Mouse (Mus musculus): Measurements from ENCODE around the gene Ldha. TPM values are rescaled to one million over a fixed set of nuclear protein-coding genes. Genes with fewer than 3 reads are reported as not detected.
"Not testable (repeated sequence)": the region's sequence is repeated elsewhere in the genome, so short reads cannot be mapped to it uniquely, and the experiment has no call there.

Ldha gene
- total and polyA plus RNA-seq, 2 experiments from 2014 or later = 467 to 747 TPM

GRCm38 (mm10) chr7:46831693-46832092 lies 9.6 kb upstream of the Ldha start:
- 79% methylated on average over 8 of the region's 8 CpGs for WGBS
- TF ChIP-seq CTCF (IDR thresholded peaks at IDR 0.05; ENCODE audit: low read depth) = no peak
- Histone ChIP-seq H3K4me3 (ENCODE audit: low read length) (no peak overlapping the region), H3K9me3 (ENCODE audit: low read length) (no peaks in the 10 kb centered on the region), H3K4me2 (ENCODE audit: low read depth, low read length) (no peak overlapping the region), H3K27ac (no peak overlapping the region), H3K36me3 (ENCODE audit: insufficient read depth, low read length) (no peaks in the 10 kb centered on the region), H3K4me1 (ENCODE audit: insufficient read depth, low read length) (no peaks in the 10 kb centered on the region), H3K9ac (replicated peaks; ENCODE audit: low read length) (no peak overlapping the region), H3K27me3 (ENCODE audit: insufficient read depth, low read length) (no peaks in the 10 kb centered on the region)
- ATAC-seq (no peak), DNase-seq (ENCODE audit: low spot score) (no peak)

- not testable (repeated sequence) for H3K27me3 ChIP-seq (ENCODE audit: insufficient read depth, low read length); H3K9me3 ChIP-seq (ENCODE audit: low read length); H3K9ac ChIP-seq (replicated peaks; ENCODE audit: low read length); H3K4me3 ChIP-seq (ENCODE audit: low read length); H3K36me3 ChIP-seq (ENCODE audit: insufficient read depth, low read length); DNase-seq (ENCODE audit: low spot score); H3K4me1 ChIP-seq (ENCODE audit: insufficient read depth, low read length); H3K4me2 ChIP-seq (ENCODE audit: low read depth, low read length); ATAC-seq; H3K27ac ChIP-seq
- WGBS = 96% methylated on average over 11 of the region's 11 CpGs
These were observed 9.0 kb upstream of the Ldha start for GRCm38 (mm10) chr7:46832112-46832810.

- ATAC-seq (no peak), DNase-seq (ENCODE audit: low spot score) (no peak)
- Histone ChIP-seq H3K36me3 (ENCODE audit: insufficient read depth, low read length) (no peaks in the 10 kb centered on the region), H3K9ac (replicated peaks; ENCODE audit: low read length) (no peak overlapping the region), H3K27me3 (ENCODE audit: insufficient read depth, low read length) (no peaks in the 10 kb centered on the region), H3K4me2 (ENCODE audit: low read depth, low read length) (no peak overlapping the region), H3K27ac (no peak overlapping the region), H3K4me3 (ENCODE audit: low read length) (no peak overlapping the region), H3K4me1 (ENCODE audit: insufficient read depth, low read length) (0 out of 2 replicates have a peak, but pooled peaks cover 4% of the 10 kb centered on the region), H3K9me3 (ENCODE audit: low read length) (no peaks in the 10 kb centered on the region)
- WGBS = 74% methylated on average over 6 of the region's 6 CpGs
- TF ChIP-seq CTCF (IDR thresholded peaks at IDR 0.05; ENCODE audit: low read depth) = no peak
These were observed 8.0 kb upstream of the Ldha start for GRCm38 (mm10) chr7:46833266-46833665.

- Histone ChIP-seq H3K9me3 (ENCODE audit: low read length) (no peaks in the 10 kb centered on the region), H3K4me1 (ENCODE audit: insufficient read depth, low read length) (0 out of 2 replicates have a peak, but pooled peaks cover 4% of the 10 kb centered on the region), H3K36me3 (ENCODE audit: insufficient read depth, low read length) (no peaks in the 10 kb centered on the region), H3K9ac (replicated peaks; ENCODE audit: low read length) (no peak overlapping the region), H3K27me3 (ENCODE audit: insufficient read depth, low read length) (no peaks in the 10 kb centered on the region), H3K4me2 (ENCODE audit: low read depth, low read length) (no peak overlapping the region), H3K4me3 (ENCODE audit: low read length) (no peak overlapping the region), H3K27ac (no peak overlapping the region)
- TF ChIP-seq CTCF (IDR thresholded peaks at IDR 0.05; ENCODE audit: low read depth) = no peak
- 90% methylated on average over 7 of the region's 7 CpGs for WGBS
- DNase-seq (ENCODE audit: low spot score) (no peak), ATAC-seq (no peak)
These were observed 7.5 kb upstream of the Ldha start for GRCm38 (mm10) chr7:46833670-46834255.

- 20% methylated on average over 14 of the region's 14 CpGs for WGBS
- no peaks in the 10 kb centered on the region for H3K27me3 ChIP-seq (ENCODE audit: insufficient read depth, low read length)
- H3K9ac ChIP-seq (replicated peaks; ENCODE audit: low read length) = no peak overlapping the region; the same call in 1 of the 2 replicates
- peak overlapping the region; percentile 26; the same call in 1 of the 2 replicates for H3K27ac ChIP-seq
- no peaks in the 10 kb centered on the region for H3K9me3 ChIP-seq (ENCODE audit: low read length)
- ATAC-seq (peak; percentile 28; the same call in 1 of the 2 replicates), DNase-seq (ENCODE audit: low spot score) (peak; percentile 55)
- peaks cover 12% of the 10 kb centered on the region for H3K4me1 ChIP-seq (ENCODE audit: insufficient read depth, low read length)
- H3K4me2 ChIP-seq (ENCODE audit: low read depth, low read length) = no peak overlapping the region
- no peak overlapping the region for H3K4me3 ChIP-seq (ENCODE audit: low read length)
- no peaks in the 10 kb centered on the region for H3K36me3 ChIP-seq (ENCODE audit: insufficient read depth, low read length)
- no peak for TF ChIP-seq CTCF (IDR thresholded peaks at IDR 0.05; ENCODE audit: low read depth)
These were observed 6.2 kb upstream of the Ldha start for GRCm38 (mm10) chr7:46834994-46835610.

GRCm38 (mm10) chr7:46836357-46836756 lies 4.9 kb upstream of the Ldha start:
- Histone ChIP-seq H3K4me1 (ENCODE audit: insufficient read depth, low read length) (peaks cover 12% of the 10 kb centered on the region), H3K9me3 (ENCODE audit: low read length) (no peaks in the 10 kb centered on the region), H3K4me2 (ENCODE audit: low read depth, low read length) (no peak overlapping the region), H3K27me3 (ENCODE audit: insufficient read depth, low read length) (no peaks in the 10 kb centered on the region), H3K27ac (no peak overlapping the region), H3K9ac (replicated peaks; ENCODE audit: low read length) (no peak overlapping the region), H3K36me3 (ENCODE audit: insufficient read depth, low read length) (no peaks in the 10 kb centered on the region), H3K4me3 (ENCODE audit: low read length) (no peak overlapping the region)
- no peak for ATAC-seq
- WGBS = 86% methylated on average over 5 of the region's 5 CpGs
- DNase-seq (ENCODE audit: low spot score) = no peak
- TF ChIP-seq CTCF (IDR thresholded peaks at IDR 0.05; ENCODE audit: low read depth) = no peak

All from hindbrain, postnatal 0 days (tissue).